Mouse (Mus musculus) myocyte (in vitro differentiated cells): Measurements from ENCODE around the gene Zmym6. TPM values are rescaled to one million over a fixed set of nuclear protein-coding genes. Genes with fewer than 3 reads are reported as not detected.

Experiments
- H3K27me3 ChIP-seq: one replicate; pipeline ENCODE4 v1.6.1; 2011; ENCODE audit not compliant: control insufficient read depth, insufficient read depth, insufficient read length
- H3K36me3 ChIP-seq: one replicate; pipeline ENCODE4 v1.6.1; 2011; ENCODE audit not compliant: control insufficient read depth, insufficient read depth
- H3K4me2 ChIP-seq: one replicate; pipeline ENCODE4 v1.6.1; 2011; ENCODE audit warnings: low read depth, control low read depth
- H3K4me3 ChIP-seq: one replicate; pipeline ENCODE4 v1.5.1; 2011; ENCODE audit warnings: mild to moderate bottlenecking, control low read depth, moderate library complexity
- H3K79me2 ChIP-seq: one replicate; pipeline ENCODE4 v1.6.1; 2011; ENCODE audit not compliant: control insufficient read depth, insufficient read depth
- H3ac ChIP-seq: one replicate; pipeline ENCODE4 v1.6.1; 2011; ENCODE audit not compliant: control insufficient read depth, insufficient read length
- CEBPB ChIP-seq: IDR thresholded peaks from 2 replicates; pipeline ENCODE4 v1.6.1; 2011; ENCODE audit warnings: mild to moderate bottlenecking, moderate library complexity; ENCODE audit not compliant: poor library complexity, insufficient read depth, severe bottlenecking
- E2F4 ChIP-seq: IDR thresholded peaks from one replicate; pipeline ENCODE4 v1.6.1; 2011; ENCODE audit warnings: mild to moderate bottlenecking, control low read depth, moderate library complexity; ENCODE audit not compliant: insufficient read depth
- MAX ChIP-seq: IDR thresholded peaks from one replicate; pipeline ENCODE4 v1.6.1; 2011; ENCODE audit warnings: low read depth, mild to moderate bottlenecking, control low read depth
- MYOD1 ChIP-seq, 3 experiments: IDR thresholded peaks; one replicate each; pipeline ENCODE4 v1.6.1; 2011; ENCODE audit warnings: control low read depth in 2 of 3, low read depth in 2 of 3, mild to moderate bottlenecking in 2 of 3, moderate library complexity in 1 of 3; ENCODE audit not compliant: insufficient read length in 2 of 3, control insufficient read depth in 1 of 3
- MYOG ChIP-seq, 3 experiments: IDR thresholded peaks; one replicate each; pipeline ENCODE4 v1.6.1; 2011; ENCODE audit warnings: control low read depth in 2 of 3, low read depth in 2 of 3, mild to moderate bottlenecking in 2 of 3; ENCODE audit not compliant: insufficient read length in 2 of 3, control insufficient read depth in 1 of 3, insufficient read depth in 1 of 3
- POLR2A ChIP-seq: IDR thresholded peaks from one replicate; pipeline ENCODE4 v1.6.1; 2011; ENCODE audit warnings: low read depth, mild to moderate bottlenecking, control low read depth, moderate library complexity; ENCODE audit not compliant: insufficient read length
- POLR2AphosphoS2 ChIP-seq: IDR thresholded peaks from one replicate; pipeline ENCODE4 v1.6.1; 2011; ENCODE audit warnings: low read depth, control low read depth; ENCODE audit not compliant: insufficient read length
- REST ChIP-seq: IDR thresholded peaks from one replicate; pipeline ENCODE4 v1.6.1; 2011; ENCODE audit warnings: mild to moderate bottlenecking, control low read depth, moderate library complexity; ENCODE audit not compliant: insufficient read depth, insufficient read length
- SRF ChIP-seq: IDR thresholded peaks from one replicate; pipeline ENCODE4 v1.6.1; 2011; ENCODE audit warnings: low read depth; ENCODE audit not compliant: control insufficient read depth, insufficient read length
- TCF12 ChIP-seq: IDR thresholded peaks from one replicate; pipeline ENCODE4 v1.6.1; 2011; ENCODE audit warnings: mild to moderate bottlenecking, control low read depth; ENCODE audit not compliant: poor library complexity, insufficient read depth, severe bottlenecking
- TCF3 ChIP-seq: IDR thresholded peaks from one replicate; pipeline ENCODE4 v1.6.1; 2011; ENCODE audit warnings: low read depth, control low read depth; ENCODE audit not compliant: insufficient read length
- USF1 ChIP-seq: IDR thresholded peaks from one replicate; pipeline ENCODE4 v1.6.1; 2011; ENCODE audit warnings: low read depth, mild to moderate bottlenecking, control low read depth, moderate library complexity
- polyA plus RNA-seq: library from polyadenylated mRNA; unstranded; fragments of >200 nt; fragmentation: generic; extraction: Trizol; gene quantifications from one replicate; pipeline ENCODE4 v1.2.1, GENCODE M21; 2012; ENCODE audit warnings: missing spikeins

Gene Zmym6
- polyA plus RNA-seq, 1 experiment = not detected

DNA sequence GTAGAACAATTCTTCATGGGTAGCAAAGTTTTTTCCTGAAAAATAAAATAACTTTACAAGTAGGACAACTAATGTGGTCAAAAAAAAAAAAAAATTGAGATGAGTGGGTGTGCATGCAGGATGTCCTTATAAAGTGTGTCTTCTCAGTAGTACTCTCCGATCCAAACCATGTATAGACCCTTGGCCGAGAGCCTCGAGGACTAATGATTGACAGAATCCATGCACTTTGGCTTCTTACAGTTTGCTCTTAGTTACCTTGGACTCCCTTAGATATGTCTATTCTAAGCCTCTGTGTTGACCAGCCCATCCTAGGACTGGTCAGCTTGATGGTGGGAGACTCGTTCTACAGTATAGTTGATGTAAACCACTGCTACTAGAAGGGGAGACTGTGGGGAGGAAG, 30.4 kb downstream of the Zmym6 start:
- no peak overlapping the region for H3K4me2 ChIP-seq
- H3K79me2 ChIP-seq = no peaks in the 10 kb centered on the region
- no peaks in the 10 kb centered on the region for H3K27me3 ChIP-seq
- no peak overlapping the region for H3K4me3 ChIP-seq
- no peaks in the 10 kb centered on the region for H3K36me3 ChIP-seq
- TF ChIP-seq SRF = no peak
- TF ChIP-seq MYOG (IDR thresholded peaks at IDR 0.05; ENCODE audit: control insufficient read depth in 1 of 3, insufficient read depth in 1 of 3, insufficient read length in 2 of 3, low read depth in 2 of 3) = no peak
- H3ac ChIP-seq = no peak overlapping the region

DNA sequence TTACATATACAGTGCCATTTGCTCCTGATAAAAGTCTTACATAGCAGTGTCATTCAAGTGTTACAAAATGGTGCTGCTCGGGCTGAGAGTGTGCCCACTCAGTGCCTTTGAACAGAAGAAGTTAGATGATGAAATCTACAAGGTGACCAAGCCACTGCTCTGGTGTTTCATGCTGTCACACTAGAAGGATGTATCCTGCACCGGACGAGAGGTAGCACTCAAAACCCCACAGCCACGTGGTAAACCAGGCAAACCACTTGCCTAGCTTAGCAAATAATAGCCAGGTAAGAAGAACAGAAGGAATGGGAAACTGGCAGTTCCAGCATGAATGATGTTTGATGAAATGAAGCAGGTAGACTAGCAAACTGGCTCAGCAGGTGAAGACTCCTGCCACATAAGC, 33.4 kb downstream of the Zmym6 start:
- H3K27me3 ChIP-seq = no peaks in the 10 kb centered on the region
- no peaks in the 10 kb centered on the region for H3K79me2 ChIP-seq
- no peaks in the 10 kb centered on the region for H3K36me3 ChIP-seq
- no peak overlapping the region for H3K4me2 ChIP-seq
- TF ChIP-seq MYOD1 (IDR thresholded peaks at IDR 0.05; ENCODE audit: control insufficient read depth in 1 of 3, insufficient read length in 2 of 3, low read depth in 2 of 3) = no peak
- no peak for TF ChIP-seq TCF3
- no peak for TF ChIP-seq POLR2AphosphoS2
- TF ChIP-seq SRF = no peak
- TF ChIP-seq E2F4 = no peak
- no peak overlapping the region for H3ac ChIP-seq
- H3K4me3 ChIP-seq = no peak overlapping the region

DNA sequence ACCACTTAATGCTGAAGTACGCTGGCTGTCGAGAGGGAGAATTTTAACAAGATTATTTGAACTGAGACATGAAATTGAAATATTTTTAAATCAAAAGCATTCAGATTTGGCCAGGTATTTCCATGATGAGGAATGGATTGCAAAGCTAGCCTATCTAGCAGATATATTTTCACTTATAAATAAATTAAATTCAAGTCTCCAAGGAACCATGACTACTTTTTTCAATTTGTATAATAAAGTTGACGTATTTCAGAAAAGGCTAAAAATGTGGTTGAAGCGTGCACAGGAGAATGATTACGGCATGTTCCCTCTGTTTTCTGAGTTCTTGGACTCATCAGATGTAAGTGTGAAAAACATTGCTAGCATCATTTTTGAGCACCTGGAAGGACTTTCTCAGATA, 46.2 kb downstream of the Zmym6 start, which contains the start of gene Tmem35b:
Gene Tmem35b, plus strand, starts transcription at position 301 of the 400 bp plus-strand sequence.
- H3ac ChIP-seq = no peak within 1 kb of the TSS
- TF ChIP-seq TCF12 (no peak), MYOG (IDR thresholded peaks at IDR 0.05; ENCODE audit: control insufficient read depth in 1 of 3, insufficient read depth in 1 of 3, insufficient read length in 2 of 3, low read depth in 2 of 3) (no peak), TCF3 (no peak), USF1 (no peak), CEBPB (no peak), POLR2A (no peak)
- no peaks in the 10 kb centered on the region for H3K27me3 ChIP-seq
- no peak within 1 kb of the TSS for H3K4me2 ChIP-seq
- H3K36me3 ChIP-seq = no peaks in the 10 kb centered on the region
- no peaks in the 10 kb centered on the region for H3K79me2 ChIP-seq
- H3K4me3 ChIP-seq = no peak within 1 kb of the TSS

DNA sequence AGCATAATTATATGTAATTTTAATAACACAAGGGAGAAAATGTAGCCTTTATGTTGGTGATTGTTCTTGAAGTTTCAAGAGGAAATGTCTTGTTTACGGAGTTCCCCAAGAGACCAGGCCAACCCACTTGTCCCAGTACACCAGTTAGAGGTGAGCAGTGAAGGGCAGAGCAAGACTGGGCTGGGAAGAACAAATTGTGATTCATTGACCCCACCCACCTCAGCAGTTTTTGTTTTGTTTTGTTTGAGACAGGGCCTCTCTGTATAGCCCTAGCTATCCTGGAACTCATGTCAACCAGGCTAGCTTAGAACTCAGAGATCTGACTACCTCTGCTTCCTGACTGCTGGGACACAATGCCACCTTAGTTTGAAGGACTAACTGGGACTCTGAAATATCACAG, 47.1 kb downstream of the Zmym6 start:
- H3K4me3 ChIP-seq = no peak overlapping the region
- no peaks in the 10 kb centered on the region for H3K36me3 ChIP-seq
- H3K4me2 ChIP-seq = no peak overlapping the region
- TF ChIP-seq TCF12 (no peak), MYOG (IDR thresholded peaks at IDR 0.05; ENCODE audit: control insufficient read depth in 1 of 3, insufficient read depth in 1 of 3, insufficient read length in 2 of 3, low read depth in 2 of 3) (no peak), E2F4 (no peak), POLR2AphosphoS2 (no peak), MAX (no peak), CEBPB (no peak), USF1 (no peak), TCF3 (no peak), REST (no peak)
- no peak overlapping the region for H3ac ChIP-seq
- H3K79me2 ChIP-seq = no peaks in the 10 kb centered on the region
- no peaks in the 10 kb centered on the region for H3K27me3 ChIP-seq

DNA sequence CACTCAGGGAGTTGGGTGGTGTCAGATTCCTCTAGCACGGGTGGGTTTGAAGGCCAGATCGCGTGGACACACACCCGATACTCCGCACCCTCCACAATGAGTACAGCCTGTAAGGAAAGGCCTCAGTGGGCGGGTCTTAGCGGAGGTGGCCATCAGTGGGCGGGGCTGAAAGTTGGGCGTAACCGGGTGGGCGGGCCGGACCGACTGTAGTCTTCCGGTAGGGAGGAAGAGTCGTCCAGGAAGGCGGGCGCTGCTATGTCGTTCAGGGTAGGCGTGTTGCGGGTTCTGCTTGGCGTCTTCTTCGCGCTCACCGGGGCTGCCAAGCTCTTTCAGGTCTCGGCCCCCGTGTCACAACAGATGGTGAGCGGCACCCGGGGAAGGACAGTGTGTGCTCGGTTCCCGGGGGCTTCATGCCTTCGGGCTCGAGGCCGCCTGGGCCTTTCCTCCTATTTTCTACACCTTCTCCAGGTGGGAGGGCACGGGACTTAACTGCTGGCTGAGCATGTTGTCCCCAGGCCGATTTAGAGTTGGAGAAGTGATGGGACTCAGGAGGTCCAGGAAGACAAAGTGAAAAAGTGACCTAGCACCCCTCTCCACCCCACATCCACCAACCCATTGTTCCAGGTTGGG, 48.8 kb downstream of the Zmym6 start:
- TF ChIP-seq MYOG (IDR thresholded peaks at IDR 0.05; ENCODE audit: control insufficient read depth in 1 of 3, insufficient read depth in 1 of 3, insufficient read length in 2 of 3, low read depth in 2 of 3) (no peak), MYOD1 (IDR thresholded peaks at IDR 0.05; ENCODE audit: control insufficient read depth in 1 of 3, insufficient read length in 2 of 3, low read depth in 2 of 3) (no peak)
- no peak overlapping the region for H3ac ChIP-seq
- no peaks in the 10 kb centered on the region for H3K27me3 ChIP-seq
- H3K4me2 ChIP-seq = no peak overlapping the region
- no peaks in the 10 kb centered on the region for H3K36me3 ChIP-seq
- H3K79me2 ChIP-seq = no peaks in the 10 kb centered on the region
- no peak overlapping the region for H3K4me3 ChIP-seq

DNA sequence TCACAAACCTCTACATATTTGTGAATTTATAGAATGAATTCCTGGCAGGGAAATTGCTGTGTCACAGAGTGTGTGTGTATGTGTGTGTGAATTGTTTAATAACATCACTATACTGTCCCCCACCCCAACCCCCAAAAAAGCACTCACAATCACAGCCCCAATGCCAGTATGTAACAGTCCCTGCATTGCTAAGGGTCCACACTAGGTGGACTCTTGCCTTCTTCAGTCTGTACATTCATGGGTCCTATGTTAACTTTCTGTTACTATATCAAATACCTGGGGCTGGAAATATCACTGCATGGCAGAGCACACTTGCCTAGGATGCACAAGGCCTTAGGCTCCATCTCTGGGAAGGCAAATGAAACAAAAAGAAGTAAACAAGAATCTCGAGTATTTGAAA, 57.5 kb downstream of the Zmym6 start:
- Histone ChIP-seq H3K79me2 (no peaks in the 10 kb centered on the region), H3K36me3 (no peaks in the 10 kb centered on the region), H3ac (no peak overlapping the region), H3K4me3 (no peak overlapping the region), H3K4me2 (no peak overlapping the region), H3K27me3 (no peaks in the 10 kb centered on the region)
- TF ChIP-seq POLR2AphosphoS2 = no peak
- no peak for TF ChIP-seq POLR2A
- TF ChIP-seq E2F4 = no peak
- TF ChIP-seq TCF12 = no peak
- TF ChIP-seq REST = no peak
- TF ChIP-seq CEBPB = no peak
- no peak for TF ChIP-seq USF1
- TF ChIP-seq SRF = no peak
- no peak for TF ChIP-seq TCF3
- no peak for TF ChIP-seq MYOG (IDR thresholded peaks at IDR 0.05; ENCODE audit: control insufficient read depth in 1 of 3, insufficient read depth in 1 of 3, insufficient read length in 2 of 3, low read depth in 2 of 3)
- no peak for TF ChIP-seq MYOD1 (IDR thresholded peaks at IDR 0.05; ENCODE audit: control insufficient read depth in 1 of 3, insufficient read length in 2 of 3, low read depth in 2 of 3)
- TF ChIP-seq MAX = no peak
